Mouse (Mus musculus): Measurements from ENCODE around the gene Hip1r.

- TF ChIP-seq CTCF (IDR thresholded peaks at IDR 0.05; ENCODE audit: low read depth) (no peak), EP300 (IDR thresholded peaks at IDR 0.05; ENCODE audit: low read depth) (no peak)
Observed at GRCm38 (mm10) chr5:123989941-123990885, 16.8 kb downstream of the Hip1r start.
